Mouse (Mus musculus) heart, embryonic 15.5 days (tissue): ENCODE measurements around the gene Zfp184. TPM values are rescaled to one million over a fixed set of nuclear protein-coding genes. Genes with fewer than 3 reads are reported as not detected.

Experiments used
- ATAC-seq: fragments of 200-750 bp; cut with Nextera tagmentation; replicated peaks from 2 replicates; pipeline ENCODE4 v1.8.0; 2017; ENCODE audit warnings: low read depth, moderate TSS enrichment; ENCODE audit not compliant: insufficient number of reproducible peaks, insufficient read depth, low FRiP score
- H3K27ac ChIP-seq: fragments of 300-500 bp; sonication (generic); 2 replicates; pipeline ENCODE4 v1.5.1; 2015; ENCODE audit warnings: mild to moderate bottlenecking, inconsistent platforms
- H3K27me3 ChIP-seq: fragments of 300-500 bp; sonication (generic); 2 replicates; pipeline ENCODE4 v1.6.1; 2015; ENCODE audit warnings: inconsistent platforms
- H3K36me3 ChIP-seq: fragments of 300-500 bp; sonication (generic); 2 replicates; pipeline ENCODE4 v1.6.1; 2015; ENCODE audit warnings: mild to moderate bottlenecking, inconsistent platforms
- H3K4me1 ChIP-seq: fragments of 300-500 bp; sonication (generic); replicated peaks from 2 replicates; pipeline ENCODE4 v1.6.1; 2015; ENCODE audit warnings: inconsistent platforms
- H3K4me2 ChIP-seq: fragments of 300-500 bp; sonication (generic); 2 replicates; pipeline ENCODE4 v1.6.1; 2015; ENCODE audit warnings: inconsistent platforms, mild to moderate bottlenecking, moderate library complexity
- H3K4me3 ChIP-seq: fragments of 300-500 bp; sonication (generic); 2 replicates; pipeline ENCODE4 v1.5.1; 2015; ENCODE audit warnings: mild to moderate bottlenecking, inconsistent platforms
- H3K9ac ChIP-seq: fragments of 300-500 bp; sonication (generic); 2 replicates; pipeline ENCODE4 v1.6.1; 2015; ENCODE audit warnings: mild to moderate bottlenecking, inconsistent platforms
- H3K9me3 ChIP-seq: fragments of 300-500 bp; sonication (generic); replicated peaks from 2 replicates; pipeline ENCODE4 v1.6.1; 2016; ENCODE audit warnings: inconsistent platforms
- WGBS: fragments of 180-500 bp; shearing (Covaris S2); methylation state at CpG from one replicate; pipeline ENCODE4 v1.1.7; 2015; ENCODE audit warnings: mixed read lengths; 5-methylcytosine and 5-hydroxymethylcytosine counted together
- polyA plus RNA-seq: library from polyadenylated mRNA; unstranded; fragments of >200 nt; fragmentation: Nextera tagmentation; extraction: Ambion mirVana; gene quantifications from 2 replicates; pipeline ENCODE4 v1.2.1, GENCODE M21; 2015

The Zfp184 gene
- polyA plus RNA-seq, 1 experiment from 2014 or later, result 3.8 TPM

- no peaks in the 10 kb centered on the region for H3K27me3 ChIP-seq
- H3K4me2 ChIP-seq, result peak overlapping the region; percentile 81
- peak overlapping the region; percentile 81 for H3K27ac ChIP-seq
- H3K9me3 ChIP-seq, result no peaks in the 10 kb centered on the region
- under 1% methylated on average over 7 of the region's 7 CpGs for WGBS
- H3K4me3 ChIP-seq, result peak overlapping the region; percentile 82
- peaks cover 8% of the 10 kb centered on the region for H3K4me1 ChIP-seq
- peaks cover 8% of the 10 kb centered on the region; the same call in 1 of the 2 replicates for H3K36me3 ChIP-seq
- ATAC-seq, result peak; percentile 19; the same call in 1 of the 2 replicates
- peak overlapping the region; percentile 79 for H3K9ac ChIP-seq
These were observed 335 bp upstream of the Zfp184 start for GRCm38 (mm10) chr13:21944592-21944925.

GRCm38 (mm10) chr13:21969269-21969668, 24.4 kb downstream of the Zfp184 start:
- Histone ChIP-seq H3K4me2 (no peak overlapping the region), H3K36me3 (no peaks in the 10 kb centered on the region), H3K27me3 (no peaks in the 10 kb centered on the region), H3K4me1 (0 out of 2 replicates have a peak, but pooled peaks cover 2% of the 10 kb centered on the region), H3K9me3 (no peaks in the 10 kb centered on the region), H3K9ac (no peak overlapping the region), H3K4me3 (no peak overlapping the region), H3K27ac (no peak overlapping the region)
- no peak for ATAC-seq
- WGBS, result 37% methylated on average over 1 of the region's 1 CpGs

GRCm38 (mm10) chr13:21969816-21970215, 24.9 kb downstream of the Zfp184 start:
- Histone ChIP-seq H3K36me3 (no peaks in the 10 kb centered on the region), H3K27ac (no peak overlapping the region), H3K4me1 (0 out of 2 replicates have a peak, but pooled peaks cover 2% of the 10 kb centered on the region), H3K4me3 (no peak overlapping the region), H3K9ac (no peak overlapping the region), H3K9me3 (no peaks in the 10 kb centered on the region), H3K27me3 (no peaks in the 10 kb centered on the region), H3K4me2 (no peak overlapping the region)
- WGBS, result 20% methylated on average over 2 of the region's 2 CpGs
- no peak for ATAC-seq

- Histone ChIP-seq H3K4me1 (0 out of 2 replicates have a peak, but pooled peaks cover 2% of the 10 kb centered on the region), H3K9me3 (no peaks in the 10 kb centered on the region), H3K36me3 (no peaks in the 10 kb centered on the region), H3K4me3 (no peak overlapping the region), H3K27ac (no peak overlapping the region), H3K4me2 (no peak overlapping the region), H3K27me3 (no peaks in the 10 kb centered on the region), H3K9ac (no peak overlapping the region)
- WGBS, result 32% methylated on average over 3 of the region's 3 CpGs
- ATAC-seq, result no peak
These were observed 26.7 kb downstream of the Zfp184 start for GRCm38 (mm10) chr13:21971641-21972040.

- ATAC-seq, result peak; percentile 80
- WGBS, result under 1% methylated on average over 23 of the region's 23 CpGs
- H3K9ac ChIP-seq, result peak overlapping the region; percentile 48
- peak overlapping the region; percentile 90 for H3K27ac ChIP-seq
- H3K4me3 ChIP-seq, result peak overlapping the region; percentile 77
- peak overlapping the region; percentile 52 for H3K4me2 ChIP-seq
- peaks cover 9% of the 10 kb centered on the region for H3K27me3 ChIP-seq
- H3K36me3 ChIP-seq, result no peaks in the 10 kb centered on the region
- H3K4me1 ChIP-seq, result 0 out of 2 replicates have a peak, but pooled peaks cover 2% of the 10 kb centered on the region
- H3K9me3 ChIP-seq, result no peaks in the 10 kb centered on the region
These were observed 29.4 kb downstream of the Zfp184 start for GRCm38 (mm10) chr13:21974221-21974725.

- H3K27me3 ChIP-seq, result peaks cover 15% of the 10 kb centered on the region
- ATAC-seq, result peak; percentile 91
- H3K9me3 ChIP-seq, result no peaks in the 10 kb centered on the region
- WGBS, result 5% methylated on average over 20 of the region's 20 CpGs
- H3K27ac ChIP-seq, result peak overlapping the region; percentile 90
- 0 out of 2 replicates have a peak, but pooled peaks cover 2% of the 10 kb centered on the region for H3K4me1 ChIP-seq
- no peaks in the 10 kb centered on the region for H3K36me3 ChIP-seq
- peak overlapping the region; percentile 48 for H3K9ac ChIP-seq
- H3K4me2 ChIP-seq, result peak overlapping the region; percentile 52
- H3K4me3 ChIP-seq, result peak overlapping the region; percentile 77
These were observed 30.0 kb downstream of the Zfp184 start for GRCm38 (mm10) chr13:21974726-21975473.

- Histone ChIP-seq H3K4me1 (peaks cover 13% of the 10 kb centered on the region), H3K9ac (peak within 1 kb of the TSS; percentile 68), H3K4me3 (peak within 1 kb of the TSS; percentile 63), H3K36me3 (no peaks in the 10 kb centered on the region), H3K27me3 (peaks cover 69% of the 10 kb centered on the region), H3K4me2 (peak within 1 kb of the TSS; percentile 98), H3K27ac (no peak within 1 kb of the TSS), H3K9me3 (no peaks in the 10 kb centered on the region)
- ATAC-seq, result peak; percentile 66
- WGBS, result 1% methylated on average over 58 of the region's 58 CpGs
These were observed 36.3 kb downstream of the Zfp184 start, which contains the start of gene Pom121l2 for GRCm38 (mm10) chr13:21980981-21981802. Pom121l2 (plus strand) TSS chr13:21981194.

- Histone ChIP-seq H3K27ac (no peak overlapping the region), H3K4me2 (peak overlapping the region; percentile 98)
- ATAC-seq, result 0 out of 2 replicates have a peak, but pooled peaks have one; percentile 27
These were observed 36.9 kb downstream of the Zfp184 start for GRCm38 (mm10) chr13:21981803-21982193.

GRCm38 (mm10) chr13:21984486-21984885, 39.6 kb downstream of the Zfp184 start:
- peaks cover 63% of the 10 kb centered on the region for H3K27me3 ChIP-seq
- H3K9me3 ChIP-seq, result no peaks in the 10 kb centered on the region

More at GRCm38 (mm10) chr13:21981803-21982193, 36.9 kb downstream of the Zfp184 start:
- H3K9ac ChIP-seq, result peak overlapping the region; percentile 68
- H3K9me3 ChIP-seq, result no peaks in the 10 kb centered on the region
- H3K27me3 ChIP-seq, result peaks cover 69% of the 10 kb centered on the region
- peaks cover 13% of the 10 kb centered on the region for H3K4me1 ChIP-seq
- no peaks in the 10 kb centered on the region for H3K36me3 ChIP-seq
- peak overlapping the region; percentile 63 for H3K4me3 ChIP-seq
- 11% methylated on average over 17 of the region's 17 CpGs for WGBS

GRCm38 (mm10) chr13:21992550-21992949, 47.7 kb downstream of the Zfp184 start:
- ATAC-seq, result no peak
- Histone ChIP-seq H3K4me3 (no peak overlapping the region), H3K9ac (no peak overlapping the region), H3K36me3 (no peaks in the 10 kb centered on the region), H3K27me3 (peaks cover 30% of the 10 kb centered on the region), H3K4me1 (peaks cover 19% of the 10 kb centered on the region), H3K9me3 (no peaks in the 10 kb centered on the region), H3K27ac (no peak overlapping the region), H3K4me2 (no peak overlapping the region)
- WGBS, result 83% methylated on average over 5 of the region's 5 CpGs

More at GRCm38 (mm10) chr13:21984486-21984885, 39.6 kb downstream of the Zfp184 start:
- no peak overlapping the region for H3K27ac ChIP-seq
- H3K4me3 ChIP-seq, result no peak overlapping the region
- no peak overlapping the region for H3K4me2 ChIP-seq
- H3K9ac ChIP-seq, result no peak overlapping the region
- H3K36me3 ChIP-seq, result no peaks in the 10 kb centered on the region
- no peak for ATAC-seq
- 78% methylated on average over 2 of the region's 2 CpGs for WGBS
- H3K4me1 ChIP-seq, result peaks cover 13% of the 10 kb centered on the region
